Mouse (Mus musculus): ENCODE measurements around the gene Gpx2. TPM values are rescaled to one million over a fixed set of nuclear protein-coding genes. Genes with fewer than 3 reads are reported as not detected.
A peak's percentile ranks its signal among the peaks of the same experiment; 100 is the strongest.

Gene Gpx2
- under 1 TPM in 1 of 2 experiments, not detected in 1; 0.20 TPM for total RNA-seq (2021)

DNA sequence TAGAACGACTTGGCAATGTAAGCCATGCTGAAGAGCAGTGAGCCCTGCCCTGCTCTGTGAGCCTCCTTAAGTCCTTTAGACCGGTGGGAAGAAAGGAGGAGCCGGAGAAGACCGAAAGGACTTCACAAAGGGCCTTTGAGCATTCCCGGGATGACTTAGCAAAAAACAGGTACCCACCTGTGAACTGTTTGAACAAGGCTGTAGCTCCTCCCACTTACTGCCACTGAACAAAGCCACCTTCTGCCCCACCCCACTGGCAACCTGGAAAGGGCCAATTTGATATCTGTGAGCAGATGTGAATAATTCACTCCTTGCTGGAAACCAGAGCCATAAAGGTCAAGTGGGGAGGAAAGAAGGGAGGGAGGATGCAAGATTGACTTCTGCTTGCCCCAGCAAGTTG is at the start of gene Gpx2:
Gene Gpx2, minus strand, starts transcription at position 205 of the 400 bp plus-strand sequence.
- no peak for DNase-seq (ENCODE audit: extremely low spot score in 1 of 2, low spot score in 1 of 2)

DNA sequence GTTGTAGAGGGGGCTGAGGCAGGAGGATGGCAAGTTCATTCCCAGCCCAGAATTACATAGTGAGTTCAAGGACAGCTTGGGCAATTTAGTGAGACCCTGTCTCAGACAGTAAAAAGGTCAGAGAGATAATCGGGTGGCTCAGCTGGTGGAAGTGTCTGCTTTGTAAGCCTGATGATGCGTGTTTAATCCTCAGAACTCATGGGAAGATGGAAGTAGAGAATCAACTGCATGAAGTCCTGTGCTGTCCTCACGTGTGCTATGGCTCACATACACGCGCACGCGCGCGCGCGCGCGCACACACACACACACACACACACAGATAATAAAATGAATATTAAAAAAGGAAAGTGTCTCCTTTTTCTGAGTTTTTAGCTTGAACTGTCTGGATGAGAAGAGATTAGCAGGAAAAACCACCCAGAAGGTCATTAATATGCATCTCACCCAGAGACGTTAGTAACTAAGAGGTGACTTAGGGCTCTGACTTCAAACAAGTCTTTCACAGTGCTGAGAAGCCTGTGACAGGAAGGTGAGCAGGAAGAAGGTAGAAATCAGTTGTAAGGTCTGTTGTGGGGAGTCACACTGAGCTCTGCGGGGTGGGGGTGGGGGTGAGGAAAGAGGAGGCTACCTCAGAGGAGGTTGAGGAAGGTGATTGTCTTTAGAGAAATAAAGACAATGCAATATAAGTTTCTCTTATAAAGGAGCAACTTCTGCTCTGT is 49.1 kb upstream of the Gpx2 start:
- DNase-seq (ENCODE audit: extremely low spot score in 1 of 2, low spot score in 1 of 2): no peak

DNA sequence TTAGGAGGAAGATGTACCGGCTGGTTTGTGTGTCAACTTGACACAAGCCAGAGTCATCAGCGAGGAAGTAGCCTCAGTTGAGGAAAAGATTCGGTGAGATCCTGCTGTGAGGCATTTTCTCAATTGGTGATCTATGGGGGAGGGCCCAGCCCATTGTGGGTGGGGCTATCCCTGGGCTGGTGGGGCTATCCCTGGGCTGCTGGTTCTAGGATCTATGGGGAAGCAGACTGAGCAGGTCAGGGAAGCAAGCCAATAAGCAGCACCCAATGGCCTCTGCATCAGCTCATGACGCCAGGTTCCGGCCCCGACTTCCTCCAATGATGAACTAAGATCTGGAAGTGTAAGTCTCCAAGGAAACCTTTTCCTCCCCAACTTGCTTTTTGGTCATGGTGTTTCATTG is 44.7 kb upstream of the Gpx2 start:
- DNase-seq (ENCODE audit: extremely low spot score in 1 of 2, low spot score in 1 of 2): no peak

DNA sequence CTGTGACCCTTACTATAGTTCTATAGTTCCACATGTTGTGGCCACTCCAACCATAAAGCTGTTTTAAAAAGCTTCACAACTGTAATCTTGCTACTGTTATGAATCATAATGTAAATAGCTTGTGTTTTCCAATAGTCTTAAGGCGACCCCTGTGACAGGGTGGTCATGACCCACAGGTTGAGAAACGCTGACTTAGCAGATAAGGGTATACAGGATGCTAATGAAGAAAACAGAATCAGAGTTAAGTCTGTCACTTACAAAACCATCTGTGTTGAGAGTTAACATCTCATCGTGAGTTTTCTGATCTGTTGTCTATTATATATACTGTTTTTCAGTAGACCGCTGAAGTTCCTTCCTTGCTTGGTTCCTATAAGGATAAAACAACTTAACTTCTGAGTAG is 43.9 kb upstream of the Gpx2 start:
- DNase-seq (ENCODE audit: extremely low spot score in 1 of 2, low spot score in 1 of 2): no peak

DNA sequence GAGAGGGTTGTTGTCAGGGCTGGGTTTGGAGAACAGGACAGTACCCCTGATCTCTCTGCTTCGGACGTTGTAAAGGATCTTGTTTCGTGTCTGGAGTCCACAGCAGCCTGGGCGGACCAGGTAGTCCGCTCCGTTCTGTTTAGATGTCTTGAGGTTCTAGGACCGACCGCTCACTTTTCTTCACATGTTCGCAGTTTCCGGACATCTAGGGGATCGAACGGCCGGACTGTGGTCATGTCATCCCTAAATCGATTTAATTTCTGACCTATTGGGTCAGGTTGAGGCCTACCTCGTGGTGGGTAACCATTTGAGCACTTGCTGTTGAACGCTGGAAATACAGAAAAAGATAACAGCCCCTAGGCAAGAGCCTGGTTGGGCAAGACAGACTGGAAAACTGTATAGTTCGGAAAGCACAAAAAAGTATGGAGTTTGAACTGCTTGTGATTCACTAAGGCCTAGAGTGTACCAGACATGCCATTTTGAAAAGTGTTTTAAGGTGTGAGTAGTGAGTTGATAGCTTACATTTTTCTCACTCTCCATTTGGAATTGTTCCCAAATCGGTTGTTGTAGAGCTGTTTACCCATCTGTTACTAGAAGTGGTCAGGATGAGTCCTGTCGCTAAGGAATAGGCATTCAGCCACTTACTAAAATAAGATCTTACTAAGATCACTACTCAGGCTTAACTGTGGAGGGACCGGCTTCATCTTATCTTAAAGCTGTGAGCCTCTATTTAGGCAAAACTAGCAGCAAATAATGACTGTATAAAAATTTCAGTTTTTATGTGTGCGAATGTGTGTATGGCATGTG is 42.7 kb upstream of the Gpx2 start:
- DNase-seq (ENCODE audit: extremely low spot score in 1 of 2, low spot score in 1 of 2): no peak

GRCm38 (mm10) chr12:76837101-76837843 is 41.9 kb upstream of the Gpx2 start:
- DNase-seq (ENCODE audit: extremely low spot score in 1 of 2, low spot score in 1 of 2): peak; percentile 94 to 99

DNA sequence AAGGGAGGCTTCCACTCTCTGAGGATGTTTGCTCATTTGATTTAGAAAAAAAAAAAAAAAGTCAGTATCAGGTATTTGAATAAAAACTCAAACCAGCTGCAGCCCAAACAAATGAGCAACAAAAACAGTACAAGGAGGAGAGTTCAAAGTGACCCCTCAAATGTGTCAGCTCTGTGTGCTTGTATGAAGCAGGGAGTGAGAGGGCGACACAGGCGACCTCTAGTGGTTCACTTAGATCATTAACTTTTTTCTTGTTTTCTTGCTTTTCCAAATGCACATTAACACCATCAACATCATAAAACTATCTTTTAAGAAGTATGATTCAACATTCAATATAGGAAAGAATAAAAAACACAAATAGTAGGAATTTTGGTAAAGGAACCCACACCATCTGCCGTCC is 37.4 kb upstream of the Gpx2 start:
- DNase-seq (ENCODE audit: extremely low spot score in 1 of 2, low spot score in 1 of 2): no peak

DNA sequence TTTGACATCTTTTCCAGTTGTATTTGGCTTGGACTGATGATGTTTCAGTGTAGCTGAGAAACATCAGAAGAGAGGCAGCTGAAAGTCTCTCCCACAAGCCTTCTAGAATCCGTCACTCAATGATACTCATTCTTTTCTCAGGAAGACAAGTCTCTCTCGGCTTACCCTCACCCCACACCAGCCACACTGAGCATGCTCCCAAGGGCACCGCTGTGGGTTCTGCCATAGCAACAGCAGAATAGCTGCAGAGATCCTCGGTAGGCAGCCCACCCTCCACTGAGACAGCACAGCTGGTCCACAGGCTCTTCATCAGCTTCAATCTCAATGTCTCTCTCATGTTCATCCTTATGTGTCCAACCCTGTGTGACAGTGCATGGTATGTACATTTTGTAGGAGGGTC is 29.9 kb upstream of the Gpx2 start:
- DNase-seq (ENCODE audit: extremely low spot score in 1 of 2, low spot score in 1 of 2): no peak

- DNase-seq (ENCODE audit: extremely low spot score in 1 of 2, low spot score in 1 of 2): peak in 1 of 2 experiments; percentile 28
Observed at GRCm38 (mm10) chr12:76822651-76823041, 27.3 kb upstream of the Gpx2 start, which contains the start of gene Rab15. Gene Rab15 (minus strand): TSS chr12:76822908.

DNA sequence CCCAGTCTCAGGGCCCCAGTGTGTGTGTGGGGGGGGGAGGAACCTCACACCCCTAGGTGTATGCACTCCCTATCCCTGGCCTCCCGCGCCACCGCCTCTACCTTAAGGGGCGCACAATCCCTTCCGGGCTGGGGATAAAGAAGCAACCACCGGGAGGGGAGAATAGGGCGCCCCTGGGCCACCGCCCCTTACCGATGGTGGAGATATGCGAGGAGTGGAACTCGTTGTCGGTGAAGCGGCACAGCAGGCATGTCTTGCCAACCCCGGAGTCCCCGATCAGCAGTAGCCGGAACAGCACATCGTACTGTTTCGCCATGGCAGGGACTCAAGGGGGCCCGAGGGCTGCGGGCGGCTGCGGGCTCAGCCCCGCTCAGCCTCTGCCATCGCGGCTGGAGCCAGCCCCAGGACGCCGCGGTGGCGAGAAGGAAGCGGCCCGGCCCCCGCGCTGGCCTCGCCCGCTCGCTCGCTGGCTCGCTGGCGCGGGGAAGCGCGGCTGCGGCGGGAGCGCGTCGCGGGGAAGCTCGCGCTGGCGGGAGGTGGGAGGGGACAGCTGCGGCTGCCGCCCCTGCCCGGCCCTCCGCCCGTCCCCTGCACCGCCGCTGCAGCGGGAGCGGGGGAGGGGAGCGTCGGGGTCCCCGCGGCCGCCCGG is 26.8 kb upstream of the Gpx2 start:
- DNase-seq (ENCODE audit: extremely low spot score in 1 of 2, low spot score in 1 of 2): peak; percentile 29 to 48

DNA sequence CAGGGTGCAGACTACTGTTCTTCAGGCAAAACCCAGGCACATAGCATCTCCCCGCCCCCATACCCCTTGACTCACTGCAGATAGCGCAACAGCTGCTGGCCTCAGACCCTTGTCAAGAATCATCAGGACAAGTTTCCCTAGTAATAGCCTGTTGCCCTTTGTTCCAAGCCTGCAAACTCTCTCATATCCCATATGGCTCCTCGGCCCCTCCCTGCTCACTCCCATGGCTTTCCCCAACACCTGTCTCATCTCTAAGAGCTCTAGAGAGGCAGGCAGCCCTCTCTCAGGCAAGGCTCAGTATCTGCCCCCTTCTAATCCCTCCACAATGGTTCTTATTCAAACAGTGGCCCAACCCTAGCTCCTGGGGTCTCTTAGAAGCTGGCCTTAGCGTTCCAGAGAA is 25.3 kb upstream of the Gpx2 start:
- no peak for DNase-seq (ENCODE audit: extremely low spot score in 1 of 2, low spot score in 1 of 2)

DNA sequence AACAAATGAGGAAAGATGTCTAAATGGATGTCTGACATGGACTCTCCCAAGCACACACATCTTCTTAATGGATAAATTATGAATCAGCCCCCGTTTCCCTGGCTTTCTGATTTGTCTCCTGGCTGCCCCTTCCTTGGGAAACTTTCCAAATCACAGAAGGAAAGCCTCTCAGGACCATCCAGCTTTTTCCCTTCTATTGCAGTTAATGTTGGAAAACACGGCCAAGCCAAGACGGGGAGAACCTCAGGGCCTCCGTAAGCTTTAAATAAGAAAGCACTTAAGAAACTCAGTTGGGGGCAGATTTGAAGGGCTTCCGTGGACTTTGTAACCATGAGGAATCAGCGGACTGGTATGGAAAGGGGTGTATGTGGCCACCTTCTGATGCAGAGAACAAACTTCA is 24.5 kb upstream of the Gpx2 start:
- no peak for DNase-seq (ENCODE audit: extremely low spot score in 1 of 2, low spot score in 1 of 2)

DNA sequence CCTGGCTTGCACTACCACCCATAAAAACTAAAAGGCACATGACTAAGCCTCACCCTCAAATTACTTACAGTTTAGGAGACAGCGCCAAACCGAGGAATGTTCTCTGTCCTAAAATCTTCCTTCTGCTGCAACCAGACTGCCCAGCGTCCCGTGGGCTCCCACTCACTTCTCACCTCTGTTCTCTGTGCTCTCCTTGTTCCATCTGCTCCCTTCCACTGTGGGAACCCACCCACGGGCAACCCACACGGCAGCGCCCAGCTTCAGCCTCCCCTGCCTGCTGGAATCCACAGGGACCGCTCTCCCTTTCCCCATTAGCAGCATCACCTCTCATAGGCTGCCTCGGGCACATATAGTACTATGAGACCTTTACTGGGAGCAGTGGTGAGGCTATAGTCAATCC is 23.6 kb upstream of the Gpx2 start:
- DNase-seq (ENCODE audit: extremely low spot score in 1 of 2, low spot score in 1 of 2): peak in 1 of 2 experiments; percentile 28

GRCm38 (mm10) chr12:76818120-76818519 is 22.8 kb upstream of the Gpx2 start:
- no peak for DNase-seq (ENCODE audit: extremely low spot score in 1 of 2, low spot score in 1 of 2)

DNA sequence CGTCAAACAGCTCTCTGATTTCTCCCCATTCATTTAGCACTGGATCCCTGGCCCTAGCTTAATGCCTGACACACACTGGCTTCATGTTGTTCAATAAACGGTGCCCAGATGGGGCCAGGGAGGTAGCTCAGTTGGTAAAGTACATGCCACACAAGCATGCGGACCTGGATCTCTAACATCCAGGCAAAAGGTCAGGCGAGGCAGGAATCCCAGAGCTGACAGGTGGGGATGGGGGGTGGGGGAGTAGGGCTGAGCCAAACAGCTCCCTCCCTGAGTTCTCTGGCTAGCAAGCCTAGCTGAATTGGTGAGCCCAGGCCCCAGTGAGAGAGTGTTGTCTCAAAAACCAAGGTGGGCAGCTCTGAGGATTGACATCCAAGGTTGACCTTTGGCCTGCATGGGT is 21.8 kb upstream of the Gpx2 start:
- DNase-seq (ENCODE audit: extremely low spot score in 1 of 2, low spot score in 1 of 2): no peak

DNA sequence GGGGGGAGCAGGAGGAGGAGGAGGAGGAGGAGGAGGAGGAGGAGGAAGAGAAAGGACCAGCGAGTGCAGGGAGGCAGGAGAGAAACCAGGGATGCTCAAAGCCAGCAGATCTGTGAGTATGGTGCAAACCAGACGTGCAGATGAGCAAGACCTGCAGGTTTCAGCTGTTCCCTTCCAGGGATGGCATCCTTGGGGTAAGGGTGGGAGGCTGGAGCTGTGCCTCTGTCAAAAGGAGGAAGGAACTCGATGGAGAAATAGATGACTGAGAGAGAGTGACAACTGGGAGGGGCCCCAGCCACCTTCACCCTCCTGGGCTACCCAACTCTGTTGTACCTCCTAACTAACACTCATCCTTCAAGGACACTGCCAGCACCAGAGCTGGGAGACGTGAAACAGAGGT is 21.4 kb upstream of the Gpx2 start:
- DNase-seq (ENCODE audit: extremely low spot score in 1 of 2, low spot score in 1 of 2): no peak

GRCm38 (mm10) chr12:76814120-76814519 is 18.8 kb upstream of the Gpx2 start:
- DNase-seq (ENCODE audit: extremely low spot score in 1 of 2, low spot score in 1 of 2): no peak

DNA sequence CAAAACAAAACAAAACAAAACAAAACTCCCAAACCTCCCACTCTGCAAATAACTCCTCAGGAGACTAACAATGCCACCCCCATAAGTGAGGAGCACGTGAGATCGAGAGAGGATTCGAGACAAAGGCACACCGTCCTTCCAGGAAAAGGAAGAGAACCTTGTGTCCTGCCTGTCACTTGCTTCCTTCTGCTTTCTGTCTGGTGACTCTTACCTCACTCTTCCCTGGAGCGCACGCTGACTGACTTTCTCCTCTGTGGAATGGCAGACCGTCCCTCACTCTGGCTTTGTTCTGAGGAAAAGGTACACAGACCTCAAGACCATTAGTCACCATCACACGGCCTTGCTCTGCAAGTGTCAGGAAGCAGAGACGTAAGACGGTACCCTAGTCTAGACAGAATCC is 18.2 kb upstream of the Gpx2 start:
- DNase-seq (ENCODE audit: extremely low spot score in 1 of 2, low spot score in 1 of 2): no peak

GRCm38 (mm10) chr12:76811006-76811405 is 15.7 kb upstream of the Gpx2 start:
- DNase-seq (ENCODE audit: extremely low spot score in 1 of 2, low spot score in 1 of 2): no peak

DNA sequence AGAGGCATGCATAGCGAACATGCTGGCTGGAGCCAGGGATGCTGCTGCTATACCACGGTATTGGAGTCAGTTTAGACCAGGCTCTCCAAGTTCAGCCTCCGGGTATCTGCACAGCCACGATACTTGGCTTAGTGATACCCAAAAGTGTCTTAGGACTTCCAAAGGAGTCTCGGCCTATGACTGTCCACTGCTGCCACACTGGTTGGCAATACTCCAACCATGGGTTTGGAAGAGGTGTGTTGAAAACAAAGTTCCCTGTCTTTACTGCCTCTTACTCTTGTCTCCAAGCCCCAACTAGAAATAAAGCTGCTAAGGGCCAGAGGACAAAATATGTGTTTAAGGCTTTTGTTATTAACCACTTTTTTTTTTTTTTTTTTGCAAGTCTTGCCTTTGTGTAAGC is 15.1 kb upstream of the Gpx2 start:
- no peak for DNase-seq (ENCODE audit: extremely low spot score in 1 of 2, low spot score in 1 of 2)

DNA sequence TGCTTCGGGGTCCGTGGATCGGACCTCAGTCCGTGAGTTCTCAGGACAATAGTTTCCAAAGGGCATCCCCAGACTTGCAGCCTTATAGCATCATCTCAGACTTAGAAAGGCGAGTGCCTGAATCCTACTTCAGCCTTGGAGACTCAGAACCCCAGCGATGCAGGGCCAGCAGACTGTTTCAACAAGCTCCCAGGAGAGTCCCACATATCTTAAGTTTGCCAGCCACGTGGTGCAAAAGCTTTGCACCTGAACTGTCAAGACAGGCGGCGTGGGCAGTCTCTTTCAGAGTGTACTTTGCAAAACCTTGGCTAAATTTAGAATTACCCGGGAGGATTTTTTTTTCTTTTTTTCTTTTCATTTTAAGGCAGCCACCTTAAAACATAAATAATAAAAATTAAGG is 12.4 kb upstream of the Gpx2 start:
- DNase-seq (ENCODE audit: extremely low spot score in 1 of 2, low spot score in 1 of 2): no peak

Measured in layer of hippocampus, postnatal 25 days (tissue).